Mouse (Mus musculus): ENCODE data around the gene Pias3.

DNA sequence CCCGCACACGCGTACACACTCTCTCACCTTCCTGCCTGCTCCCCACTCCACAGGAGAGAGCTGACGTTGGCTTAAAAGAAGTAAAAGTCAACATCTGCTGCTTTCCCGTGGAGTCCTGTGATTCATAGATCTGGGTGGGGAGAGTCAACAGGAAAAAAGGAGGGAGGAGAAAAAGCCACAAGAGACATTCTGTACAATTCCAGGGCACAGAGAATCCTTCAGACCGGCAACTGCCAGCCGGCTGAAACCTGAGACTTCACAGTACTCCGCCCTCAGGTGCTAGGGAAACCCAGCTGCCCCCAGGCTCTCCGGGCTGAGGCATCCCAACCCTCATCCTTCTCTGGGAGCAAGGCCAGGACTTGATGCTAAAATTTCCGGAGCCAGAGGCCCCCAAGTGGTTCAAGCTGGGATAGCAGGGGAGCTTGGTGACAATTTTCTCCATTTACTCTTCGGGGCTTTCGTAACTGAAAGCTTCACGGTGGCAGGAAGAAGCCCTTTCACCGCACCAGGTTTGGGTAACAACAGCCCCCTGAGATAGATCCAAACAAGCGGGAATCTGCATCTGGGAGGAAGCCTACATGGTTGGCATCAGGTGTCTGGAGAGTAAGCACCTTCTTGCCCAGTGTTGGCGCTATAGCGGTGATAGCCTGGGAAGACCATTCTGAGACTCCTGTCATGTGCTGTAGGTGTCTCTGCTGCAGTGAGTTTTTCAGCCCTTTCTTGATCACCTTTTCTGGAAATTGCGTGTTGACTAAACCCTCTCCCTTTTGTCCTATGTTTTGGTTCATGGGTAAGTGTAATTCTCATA, 32.5 kb upstream of the Pias3 start:
- TF ChIP-seq CTCF (IDR thresholded peaks at IDR 0.05; ENCODE audit: low read depth, low read length) (peak; percentile 54), POLR2A (IDR thresholded peaks at IDR 0.05; ENCODE audit: insufficient read depth, low read length) (no peak), EP300 (IDR thresholded peaks at IDR 0.05; ENCODE audit: insufficient read depth, low read depth, low read length) (peak; percentile 85)

All from ES-Bruce4 (cell line).